Mouse (Mus musculus): ENCODE measurements around the gene Slc16a10. TPM values are rescaled to one million over a fixed set of nuclear protein-coding genes. Genes with fewer than 3 reads are reported as not detected.
"Not testable (repeated sequence)": the region's sequence is repeated elsewhere in the genome, so short reads cannot be mapped to it uniquely, and the experiment has no call there.

The Slc16a10 gene
- polyA plus RNA-seq, 1 experiment from 2014 or later = 5.0 TPM

- Histone ChIP-seq H3K9me3 (0 out of 2 replicates have a peak, but pooled peaks cover 7% of the 10 kb centered on the region), H3K27me3 (replicated peaks) (no peaks in the 10 kb centered on the region), H3K27ac (no peak overlapping the region), H3K9ac (no peak overlapping the region), H3K36me3 (no peaks in the 10 kb centered on the region), H3K4me1 (peaks cover 9% of the 10 kb centered on the region; the same call in 1 of the 2 replicates), H3K4me3 (no peak overlapping the region), H3K4me2 (replicated peaks) (no peak overlapping the region)
- 94% methylated on average over 5 of the region's 5 CpGs for WGBS
- no peak for ATAC-seq (ENCODE audit: low FRiP score, low read depth)
These were observed 115.5 kb downstream of the Slc16a10 start for GRCm38 (mm10) chr10:40026546-40026945.

GRCm38 (mm10) chr10:40025560-40025959 is 116.5 kb downstream of the Slc16a10 start:
- no peak; the same call in 1 of the 2 replicates for ATAC-seq (ENCODE audit: low FRiP score, low read depth)

GRCm38 (mm10) chr10:40024554-40025428 is 117.3 kb downstream of the Slc16a10 start, which contains the start of gene Mfsd4b1:
Mfsd4b1 (minus strand) TSS chr10:40025268.
- H3K27ac ChIP-seq = no peak within 1 kb of the TSS
- H3K4me2 ChIP-seq (replicated peaks) = peak within 1 kb of the TSS; percentile 96
- H3K9ac ChIP-seq = peak within 1 kb of the TSS; percentile 69
- H3K4me1 ChIP-seq = peaks cover 9% of the 10 kb centered on the region; the same call in 1 of the 2 replicates
- WGBS = 2% methylated on average over 46 of the region's 46 CpGs
- ATAC-seq (ENCODE audit: low FRiP score, low read depth) = peak; percentile 97
- H3K36me3 ChIP-seq = no peaks in the 10 kb centered on the region
- H3K27me3 ChIP-seq (replicated peaks) = no peaks in the 10 kb centered on the region
- 0 out of 2 replicates have a peak, but pooled peaks cover 7% of the 10 kb centered on the region for H3K9me3 ChIP-seq
- H3K4me3 ChIP-seq = peak within 1 kb of the TSS; percentile 59

More at GRCm38 (mm10) chr10:40025560-40025959, 116.5 kb downstream of the Slc16a10 start:
- peaks cover 9% of the 10 kb centered on the region; the same call in 1 of the 2 replicates for H3K4me1 ChIP-seq
- H3K9me3 ChIP-seq = 0 out of 2 replicates have a peak, but pooled peaks cover 7% of the 10 kb centered on the region
- WGBS = 73% methylated on average over 8 of the region's 8 CpGs
- H3K4me3 ChIP-seq = peak overlapping the region; percentile 59
- H3K27ac ChIP-seq = no peak overlapping the region
- no peaks in the 10 kb centered on the region for H3K27me3 ChIP-seq (replicated peaks)
- no peaks in the 10 kb centered on the region for H3K36me3 ChIP-seq
- H3K4me2 ChIP-seq (replicated peaks) = peak overlapping the region; percentile 96
- no peak overlapping the region for H3K9ac ChIP-seq

- H3K4me1 ChIP-seq = peaks cover 9% of the 10 kb centered on the region; the same call in 1 of the 2 replicates
- WGBS = 59% methylated on average over 2 of the region's 2 CpGs
- ATAC-seq (ENCODE audit: low FRiP score, low read depth) = no peak
These were observed 121.7 kb downstream of the Slc16a10 start for GRCm38 (mm10) chr10:40020401-40020800.

GRCm38 (mm10) chr10:40019492-40019891 is 122.6 kb downstream of the Slc16a10 start:
- ATAC-seq (ENCODE audit: low FRiP score, low read depth) = no peak

More at GRCm38 (mm10) chr10:40020401-40020800, 121.7 kb downstream of the Slc16a10 start:
- Histone ChIP-seq H3K27ac (no peak overlapping the region), H3K36me3 (no peaks in the 10 kb centered on the region), H3K27me3 (replicated peaks) (no peaks in the 10 kb centered on the region), H3K4me3 (no peak overlapping the region), H3K4me2 (replicated peaks) (no peak overlapping the region), H3K9ac (no peak overlapping the region), H3K9me3 (no peaks in the 10 kb centered on the region)

GRCm38 (mm10) chr10:40018261-40018860 is 123.7 kb downstream of the Slc16a10 start:
- no peaks in the 10 kb centered on the region for H3K9me3 ChIP-seq
- no peaks in the 10 kb centered on the region for H3K27me3 ChIP-seq (replicated peaks)
- ATAC-seq (ENCODE audit: low FRiP score, low read depth) = no peak
- H3K9ac ChIP-seq = no peak overlapping the region
- H3K4me3 ChIP-seq = no peak overlapping the region
- no peaks in the 10 kb centered on the region for H3K4me1 ChIP-seq
- H3K36me3 ChIP-seq = no peaks in the 10 kb centered on the region
- WGBS = 92% methylated on average over 5 of the region's 5 CpGs
- no peak overlapping the region for H3K4me2 ChIP-seq (replicated peaks)
- no peak overlapping the region for H3K27ac ChIP-seq

More at GRCm38 (mm10) chr10:40019492-40019891, 122.6 kb downstream of the Slc16a10 start:
- Histone ChIP-seq H3K4me1 (peaks cover 4% of the 10 kb centered on the region; the same call in 1 of the 2 replicates), H3K9ac (no peak overlapping the region), H3K27me3 (replicated peaks) (no peaks in the 10 kb centered on the region), H3K27ac (no peak overlapping the region), H3K36me3 (no peaks in the 10 kb centered on the region), H3K4me2 (replicated peaks) (no peak overlapping the region), H3K9me3 (no peaks in the 10 kb centered on the region), H3K4me3 (no peak overlapping the region)
- WGBS = 80% methylated on average over 3 of the region's 3 CpGs

GRCm38 (mm10) chr10:40009591-40009990 is 132.5 kb downstream of the Slc16a10 start:
- 86% methylated on average over 11 of the region's 11 CpGs for WGBS
- no peaks in the 10 kb centered on the region for H3K27me3 ChIP-seq (replicated peaks)
- H3K4me2 ChIP-seq (replicated peaks) = no peak overlapping the region
- no peak overlapping the region for H3K27ac ChIP-seq
- no peaks in the 10 kb centered on the region for H3K9me3 ChIP-seq
- no peak overlapping the region for H3K9ac ChIP-seq
- no peak for ATAC-seq (ENCODE audit: low FRiP score, low read depth)
- no peak overlapping the region for H3K4me3 ChIP-seq
- no peaks in the 10 kb centered on the region for H3K36me3 ChIP-seq
- H3K4me1 ChIP-seq = no peaks in the 10 kb centered on the region

GRCm38 (mm10) chr10:40008847-40009246 is 133.2 kb downstream of the Slc16a10 start:
- H3K9me3 ChIP-seq; H3K27ac ChIP-seq; H3K27me3 ChIP-seq (replicated peaks); H3K4me1 ChIP-seq; ATAC-seq (ENCODE audit: low FRiP score, low read depth); H3K9ac ChIP-seq; H3K4me2 ChIP-seq (replicated peaks); H3K36me3 ChIP-seq; H3K4me3 ChIP-seq: not testable (repeated sequence)
- 85% methylated on average over 4 of the region's 4 CpGs for WGBS

GRCm38 (mm10) chr10:40007953-40008352 is 134.1 kb downstream of the Slc16a10 start:
- H3K36me3 ChIP-seq = no peaks in the 10 kb centered on the region
- H3K4me2 ChIP-seq (replicated peaks) = no peak overlapping the region
- ATAC-seq (ENCODE audit: low FRiP score, low read depth) = no peak
- H3K4me1 ChIP-seq = no peaks in the 10 kb centered on the region
- 92% methylated on average over 4 of the region's 4 CpGs for WGBS
- no peak overlapping the region for H3K4me3 ChIP-seq
- no peaks in the 10 kb centered on the region for H3K27me3 ChIP-seq (replicated peaks)
- H3K9ac ChIP-seq = no peak overlapping the region
- H3K27ac ChIP-seq = no peak overlapping the region
- H3K9me3 ChIP-seq = no peaks in the 10 kb centered on the region

- ATAC-seq (ENCODE audit: low FRiP score, low read depth) = no peak
- no peaks in the 10 kb centered on the region for H3K9me3 ChIP-seq
- 64% methylated on average over 10 of the region's 10 CpGs for WGBS
- H3K27me3 ChIP-seq (replicated peaks) = no peaks in the 10 kb centered on the region
- H3K4me3 ChIP-seq = no peak overlapping the region
- no peaks in the 10 kb centered on the region for H3K36me3 ChIP-seq
- H3K4me1 ChIP-seq = no peaks in the 10 kb centered on the region
- no peak overlapping the region for H3K4me2 ChIP-seq (replicated peaks)
- no peak overlapping the region for H3K9ac ChIP-seq
- no peak overlapping the region for H3K27ac ChIP-seq
These were observed 135.1 kb downstream of the Slc16a10 start for GRCm38 (mm10) chr10:40006963-40007362.

GRCm38 (mm10) chr10:40000746-40001145 is 141.3 kb downstream of the Slc16a10 start:
- H3K4me3 ChIP-seq = no peak overlapping the region
- 90% methylated on average over 2 of the region's 2 CpGs for WGBS
- no peak overlapping the region for H3K27ac ChIP-seq
- no peak for ATAC-seq (ENCODE audit: low FRiP score, low read depth)
- no peaks in the 10 kb centered on the region for H3K4me1 ChIP-seq
- H3K9ac ChIP-seq = no peak overlapping the region
- H3K4me2 ChIP-seq (replicated peaks) = no peak overlapping the region
- H3K9me3 ChIP-seq = no peaks in the 10 kb centered on the region
- no peaks in the 10 kb centered on the region for H3K27me3 ChIP-seq (replicated peaks)
- no peaks in the 10 kb centered on the region for H3K36me3 ChIP-seq

GRCm38 (mm10) chr10:39991155-39991554 is 150.9 kb downstream of the Slc16a10 start:
- H3K9ac ChIP-seq = no peak overlapping the region
- no peaks in the 10 kb centered on the region for H3K36me3 ChIP-seq
- no peaks in the 10 kb centered on the region for H3K27me3 ChIP-seq (replicated peaks)
- no peak overlapping the region for H3K4me2 ChIP-seq (replicated peaks)
- peaks cover 6% of the 10 kb centered on the region; the same call in 1 of the 2 replicates for H3K9me3 ChIP-seq
- no peaks in the 10 kb centered on the region for H3K4me1 ChIP-seq
- H3K27ac ChIP-seq = no peak overlapping the region
- no peak for ATAC-seq (ENCODE audit: low FRiP score, low read depth)
- no peak overlapping the region for H3K4me3 ChIP-seq
- 85% methylated on average over 4 of the region's 4 CpGs for WGBS

All from neural tube, embryonic 12.5 days (tissue).